Mouse (Mus musculus) embryonic facial prominence, embryonic 15.5 days (tissue): ENCODE results near the gene Slc16a10. TPM values are rescaled to one million over a fixed set of nuclear protein-coding genes. Genes with fewer than 3 reads are reported as not detected.

Experiments
- ATAC-seq: fragments of 200-750 bp; cut with Nextera tagmentation; 2 replicates; pipeline ENCODE4 v1.8.0; 2017; ENCODE audit warnings: low read depth, moderate TSS enrichment; ENCODE audit not compliant: insufficient number of reproducible peaks, low FRiP score, low TSS enrichment
- H3K27ac ChIP-seq: fragments of 300-500 bp; sonication (generic); replicated peaks from 2 replicates; pipeline ENCODE4 v1.5.1; 2015; ENCODE audit warnings: mild to moderate bottlenecking, inconsistent platforms
- H3K27me3 ChIP-seq: fragments of 300-500 bp; sonication (generic); 2 replicates; pipeline ENCODE4 v1.6.1; 2015; ENCODE audit warnings: inconsistent platforms
- H3K36me3 ChIP-seq: fragments of 300-500 bp; sonication (generic); 2 replicates; pipeline ENCODE4 v1.6.1; 2015; ENCODE audit warnings: mild to moderate bottlenecking, inconsistent platforms
- H3K4me1 ChIP-seq: fragments of 300-500 bp; sonication (generic); 2 replicates; pipeline ENCODE4 v1.6.1; 2015; ENCODE audit warnings: inconsistent platforms
- H3K4me2 ChIP-seq: fragments of 300-500 bp; sonication (generic); replicated peaks from 2 replicates; pipeline ENCODE4 v1.6.1; 2015; ENCODE audit warnings: mild to moderate bottlenecking, inconsistent platforms
- H3K4me3 ChIP-seq: fragments of 300-500 bp; sonication (generic); replicated peaks from 2 replicates; pipeline ENCODE4 v1.5.1; 2015; ENCODE audit warnings: mild to moderate bottlenecking, inconsistent platforms
- H3K9ac ChIP-seq: fragments of 300-500 bp; sonication (generic); 2 replicates; pipeline ENCODE4 v1.6.1; 2015; ENCODE audit warnings: inconsistent platforms
- H3K9me3 ChIP-seq: fragments of 300-500 bp; sonication (generic); replicated peaks from 2 replicates; pipeline ENCODE4 v1.6.1; 2016; ENCODE audit warnings: inconsistent platforms
- WGBS: fragments of 180-500 bp; shearing (Covaris S2); methylation state at CpG from one replicate; pipeline ENCODE4 v1.1.7; 2015; 5-methylcytosine and 5-hydroxymethylcytosine counted together
- polyA plus RNA-seq: library from polyadenylated mRNA; unstranded; fragments of >200 nt; fragmentation: Nextera tagmentation; extraction: Ambion mirVana; gene quantifications from 2 replicates; pipeline ENCODE4 v1.2.1, GENCODE M21; 2015

Slc16a10 gene
- polyA plus RNA-seq, 1 experiment from 2014 or later: 8.0 TPM

DNA sequence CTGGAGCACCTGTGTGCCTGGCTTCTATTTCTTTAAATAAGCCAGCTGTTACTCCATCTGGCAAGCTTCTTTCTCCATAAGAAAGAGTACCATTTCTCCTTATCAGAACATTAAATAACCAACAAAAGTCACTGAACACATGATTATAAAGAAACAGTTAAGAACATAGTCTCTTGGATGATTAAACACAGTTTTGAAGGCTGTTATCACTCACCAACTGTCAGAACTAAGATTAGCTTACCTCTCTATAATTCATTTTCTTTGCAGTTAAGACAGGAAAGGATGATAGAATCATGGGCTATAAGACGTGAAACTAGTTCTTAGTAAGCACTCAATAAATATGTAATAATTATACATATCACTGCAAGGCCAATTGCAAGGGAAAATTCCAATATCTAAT, 36.9 kb downstream of the Slc16a10 start:
- Histone ChIP-seq H3K27ac (no peak overlapping the region), H3K4me3 (no peak overlapping the region), H3K36me3 (no peaks in the 10 kb centered on the region), H3K9me3 (no peaks in the 10 kb centered on the region), H3K4me2 (no peak overlapping the region), H3K9ac (no peak overlapping the region), H3K4me1 (no peaks in the 10 kb centered on the region), H3K27me3 (no peaks in the 10 kb centered on the region)
- ATAC-seq: no peak
- 78% methylated on average over 1 of the region's 1 CpGs for WGBS

- ATAC-seq: no peak
- 53% methylated on average over 5 of the region's 5 CpGs for WGBS
- Histone ChIP-seq H3K4me3 (no peak overlapping the region), H3K27ac (no peak overlapping the region), H3K36me3 (no peaks in the 10 kb centered on the region), H3K9me3 (no peaks in the 10 kb centered on the region), H3K4me1 (no peaks in the 10 kb centered on the region), H3K4me2 (no peak overlapping the region), H3K27me3 (no peaks in the 10 kb centered on the region), H3K9ac (no peak overlapping the region)
These were observed 38.3 kb downstream of the Slc16a10 start for GRCm38 (mm10) chr10:40103790-40104189.

- Histone ChIP-seq H3K9me3 (no peaks in the 10 kb centered on the region), H3K27me3 (no peaks in the 10 kb centered on the region), H3K9ac (no peak overlapping the region), H3K4me3 (no peak overlapping the region), H3K4me2 (no peak overlapping the region), H3K4me1 (no peaks in the 10 kb centered on the region), H3K36me3 (no peaks in the 10 kb centered on the region), H3K27ac (no peak overlapping the region)
- no peak for ATAC-seq
- 66% methylated on average over 8 of the region's 8 CpGs for WGBS
These were observed 39.1 kb downstream of the Slc16a10 start for GRCm38 (mm10) chr10:40102986-40103385.

DNA sequence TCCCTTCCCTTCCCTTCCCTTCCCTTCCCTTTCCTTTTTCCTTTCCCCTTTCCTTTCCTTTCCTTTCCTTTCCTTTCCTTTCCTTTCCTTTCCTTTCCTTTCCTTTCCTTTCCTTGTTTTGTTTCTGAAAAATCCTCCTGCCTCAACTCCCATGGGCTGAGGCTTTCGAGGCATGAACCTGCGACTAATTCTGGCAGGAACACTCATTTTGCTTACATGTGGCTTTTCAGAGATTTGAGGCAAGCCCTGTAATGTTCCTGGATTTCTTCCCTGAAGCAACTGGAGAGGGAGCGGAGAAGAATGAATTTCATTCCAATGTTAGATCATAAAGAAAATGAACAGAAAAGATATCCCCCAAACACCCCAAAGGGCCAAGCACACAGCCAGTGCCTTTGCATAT, 39.9 kb downstream of the Slc16a10 start:
- Histone ChIP-seq H3K4me2 (no peak overlapping the region), H3K9ac (no peak overlapping the region), H3K9me3 (no peaks in the 10 kb centered on the region), H3K27me3 (no peaks in the 10 kb centered on the region), H3K27ac (no peak overlapping the region), H3K4me3 (no peak overlapping the region), H3K36me3 (no peaks in the 10 kb centered on the region), H3K4me1 (no peaks in the 10 kb centered on the region)
- WGBS: 32% methylated on average over 3 of the region's 3 CpGs
- ATAC-seq: no peak

- no peaks in the 10 kb centered on the region for H3K4me1 ChIP-seq
- ATAC-seq: no peak
- H3K4me2 ChIP-seq: no peak overlapping the region
- no peak overlapping the region for H3K4me3 ChIP-seq
- no peak overlapping the region for H3K27ac ChIP-seq
- no peaks in the 10 kb centered on the region for H3K9me3 ChIP-seq
- no peaks in the 10 kb centered on the region for H3K36me3 ChIP-seq
- no peak overlapping the region for H3K9ac ChIP-seq
- WGBS: 78% methylated on average over 1 of the region's 1 CpGs
- H3K27me3 ChIP-seq: no peaks in the 10 kb centered on the region
These were observed 43.6 kb downstream of the Slc16a10 start for GRCm38 (mm10) chr10:40098441-40098840.

DNA sequence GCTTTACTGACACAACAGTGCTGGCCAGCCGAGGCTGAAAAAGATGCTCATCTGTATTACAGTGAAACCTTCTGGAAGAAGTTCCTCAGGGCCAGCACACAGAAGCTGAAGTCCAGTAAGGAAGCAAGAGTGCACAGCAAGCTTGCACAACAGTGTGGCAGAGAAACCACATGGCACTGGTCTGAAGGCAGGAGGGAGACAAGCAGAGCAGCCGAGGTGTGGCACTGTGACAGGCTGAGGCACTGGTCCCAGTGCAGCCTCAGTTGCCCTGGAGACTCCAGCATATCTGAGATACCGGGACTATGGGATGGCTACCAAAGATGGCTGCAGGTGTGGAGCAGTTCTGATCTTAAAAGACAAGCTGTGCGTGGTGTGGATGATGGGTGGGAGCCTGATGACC, 44.5 kb downstream of the Slc16a10 start:
- Histone ChIP-seq H3K4me3 (no peak overlapping the region), H3K4me2 (no peak overlapping the region), H3K9me3 (no peaks in the 10 kb centered on the region), H3K36me3 (no peaks in the 10 kb centered on the region), H3K9ac (no peak overlapping the region), H3K27ac (no peak overlapping the region), H3K4me1 (no peaks in the 10 kb centered on the region), H3K27me3 (no peaks in the 10 kb centered on the region)
- no peak for ATAC-seq
- 70% methylated on average over 4 of the region's 4 CpGs for WGBS

- Histone ChIP-seq H3K27me3 (no peaks in the 10 kb centered on the region), H3K4me2 (no peak overlapping the region)
These were observed 47.3 kb downstream of the Slc16a10 start for GRCm38 (mm10) chr10:40094752-40095151.

DNA sequence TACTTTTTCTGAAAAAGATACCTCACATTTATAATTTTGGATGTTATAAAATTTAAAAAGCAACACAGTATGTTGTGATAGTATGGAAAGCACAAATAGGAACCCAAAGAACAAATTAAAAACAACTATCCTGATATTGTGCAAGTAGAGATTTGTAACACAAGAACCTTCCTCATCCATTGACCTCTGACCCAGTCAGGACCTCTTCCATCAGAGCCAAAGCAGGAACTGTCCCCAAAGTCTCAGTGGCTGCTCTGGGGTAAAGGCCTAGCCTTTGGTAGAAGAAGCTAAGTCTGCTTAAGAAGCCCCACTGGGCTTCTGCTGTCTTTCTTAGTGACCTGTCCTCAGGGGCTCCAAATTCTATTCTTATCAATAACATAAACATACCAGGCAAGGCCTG, 48.5 kb downstream of the Slc16a10 start:
- Histone ChIP-seq H3K4me2 (no peak overlapping the region), H3K9me3 (no peaks in the 10 kb centered on the region), H3K9ac (no peak overlapping the region), H3K27ac (no peak overlapping the region), H3K4me1 (no peaks in the 10 kb centered on the region), H3K27me3 (no peaks in the 10 kb centered on the region), H3K4me3 (no peak overlapping the region), H3K36me3 (no peaks in the 10 kb centered on the region)
- ATAC-seq: no peak

More at GRCm38 (mm10) chr10:40094752-40095151, 47.3 kb downstream of the Slc16a10 start:
- Histone ChIP-seq H3K9me3 (no peaks in the 10 kb centered on the region), H3K27ac (no peak overlapping the region), H3K9ac (no peak overlapping the region), H3K4me1 (no peaks in the 10 kb centered on the region), H3K4me3 (no peak overlapping the region), H3K36me3 (no peaks in the 10 kb centered on the region)
- WGBS: 72% methylated on average over 2 of the region's 2 CpGs
- ATAC-seq: no peak

DNA sequence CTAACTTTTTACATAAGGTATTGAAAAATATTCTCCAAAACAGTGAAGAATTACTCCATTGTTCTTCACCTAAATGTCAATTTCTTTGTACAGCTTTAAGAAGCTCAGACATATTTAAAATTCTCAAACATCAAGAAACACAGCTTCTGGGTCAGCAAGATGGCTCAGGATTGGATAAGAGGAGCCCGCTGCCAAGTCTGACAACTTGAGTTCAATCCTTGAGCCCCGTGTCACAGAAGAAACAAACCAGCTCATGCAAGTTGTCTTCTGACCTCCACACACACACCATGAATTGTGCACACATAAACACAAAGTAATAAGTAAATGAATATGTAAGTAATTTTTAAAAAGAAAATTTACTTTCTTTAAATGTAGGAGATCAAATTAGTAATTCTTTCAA, 50.6 kb downstream of the Slc16a10 start:
- Histone ChIP-seq H3K27ac (no peak overlapping the region), H3K9ac (no peak overlapping the region), H3K9me3 (no peaks in the 10 kb centered on the region), H3K4me3 (no peak overlapping the region), H3K4me2 (no peak overlapping the region), H3K4me1 (no peaks in the 10 kb centered on the region), H3K36me3 (no peaks in the 10 kb centered on the region), H3K27me3 (no peaks in the 10 kb centered on the region)
- 62% methylated on average over 2 of the region's 2 CpGs for WGBS
- ATAC-seq: no peak

DNA sequence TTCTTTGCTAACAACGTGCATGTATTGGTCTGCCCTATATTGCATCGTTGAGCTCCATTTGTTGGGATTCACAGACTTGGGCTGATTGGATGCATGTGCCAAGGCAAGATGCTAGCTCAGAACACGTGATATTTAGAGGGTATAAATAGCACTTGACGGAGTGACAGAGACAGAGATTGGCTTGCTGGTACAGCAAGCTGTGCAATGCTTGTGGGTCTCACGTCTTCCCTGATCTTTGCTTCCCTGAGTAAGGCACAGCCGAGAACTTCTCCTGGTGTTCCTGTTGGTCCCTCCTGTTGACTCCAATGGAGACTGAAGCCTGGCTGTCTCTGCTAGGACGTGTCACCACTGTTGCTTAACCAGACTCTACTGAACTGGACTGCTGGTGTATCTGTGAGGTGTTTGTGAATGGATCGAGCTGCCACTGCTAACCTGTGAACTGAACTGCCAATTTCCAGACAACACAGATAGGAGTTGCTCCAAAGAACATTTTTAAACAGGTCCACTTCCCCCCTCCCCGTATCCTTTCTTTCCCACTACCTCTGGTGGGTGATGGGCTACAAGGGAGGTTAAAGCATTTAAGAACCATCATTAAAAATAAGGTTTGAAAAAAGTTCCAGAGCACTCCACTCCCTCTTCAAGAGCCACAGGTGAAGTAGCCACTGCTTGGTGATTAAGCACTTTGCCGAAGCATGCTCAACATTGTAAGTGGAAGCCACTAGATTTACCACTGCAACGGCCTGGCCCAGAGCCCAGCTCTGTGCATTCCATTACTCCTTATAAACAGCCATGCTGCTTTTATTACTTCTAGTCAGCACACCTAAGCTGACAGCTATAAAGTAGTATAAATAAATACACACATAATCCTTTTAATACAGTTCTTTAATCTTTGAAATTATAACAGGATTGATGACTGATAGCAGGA, 51.3 kb downstream of the Slc16a10 start:
- Histone ChIP-seq H3K9me3 (no peaks in the 10 kb centered on the region), H3K4me3 (no peak overlapping the region), H3K27me3 (no peaks in the 10 kb centered on the region), H3K36me3 (no peaks in the 10 kb centered on the region), H3K9ac (no peak overlapping the region), H3K27ac (no peak overlapping the region), H3K4me1 (no peaks in the 10 kb centered on the region), H3K4me2 (no peak overlapping the region)
- ATAC-seq: no peak
- 70% methylated on average over 11 of the region's 11 CpGs for WGBS

DNA sequence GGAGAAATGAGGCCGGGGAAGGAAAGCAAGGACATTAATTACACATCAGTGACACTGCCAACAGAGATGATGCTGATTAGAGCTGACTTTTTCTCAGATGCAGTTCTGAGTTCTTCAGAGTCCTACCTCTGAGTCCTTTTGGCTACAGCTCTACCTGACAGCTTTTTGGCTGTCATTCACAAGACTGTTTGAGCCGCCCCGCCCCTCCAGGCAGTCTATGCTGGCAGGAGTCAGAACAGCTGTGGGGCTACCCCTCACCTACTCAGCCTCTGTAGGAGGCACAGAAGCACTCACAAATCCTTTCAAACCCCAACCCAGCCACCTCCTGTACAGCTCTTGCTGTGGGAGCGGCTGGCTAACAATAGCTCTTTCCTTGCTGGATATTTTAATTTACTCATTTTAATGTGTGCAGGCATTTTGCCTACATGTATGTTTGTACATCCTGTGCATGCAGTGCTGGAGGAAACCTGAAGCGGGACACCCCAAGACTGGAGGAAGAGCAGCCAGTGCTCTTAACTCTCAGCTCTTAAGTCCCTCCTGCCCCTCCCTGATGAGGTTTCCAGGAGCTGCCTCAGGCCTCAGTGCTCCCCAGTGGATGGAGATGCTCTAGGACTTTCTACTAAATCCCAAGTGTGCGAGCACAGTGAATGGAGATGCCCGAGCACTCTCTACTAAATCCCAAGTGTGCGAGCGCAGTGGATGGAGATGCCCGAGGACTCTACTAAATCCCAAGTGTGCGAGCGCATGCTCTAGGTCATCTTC, 57.5 kb downstream of the Slc16a10 start:
- ATAC-seq: peak; percentile 60
- Histone ChIP-seq H3K9me3 (no peaks in the 10 kb centered on the region), H3K36me3 (no peaks in the 10 kb centered on the region), H3K4me1 (peaks cover 14% of the 10 kb centered on the region; the same call in 1 of the 2 replicates), H3K9ac (no peak overlapping the region), H3K4me3 (no peak overlapping the region), H3K4me2 (no peak overlapping the region), H3K27me3 (no peaks in the 10 kb centered on the region), H3K27ac (no peak overlapping the region)
- WGBS: 67% methylated on average over 12 of the region's 12 CpGs
